Mouse (Mus musculus) thymus, postnatal 14 days (tissue): ENCODE measurements around the gene Gys1.
"Not testable (repeated sequence)": the region's sequence is repeated elsewhere in the genome, so short reads cannot be mapped to it uniquely, and the experiment has no call there.

ENCODE experiments used
- DNase-seq: peaks from one replicate; pipeline ENCODE4 v3.0.0; 2021

Gene Gys1

DNA sequence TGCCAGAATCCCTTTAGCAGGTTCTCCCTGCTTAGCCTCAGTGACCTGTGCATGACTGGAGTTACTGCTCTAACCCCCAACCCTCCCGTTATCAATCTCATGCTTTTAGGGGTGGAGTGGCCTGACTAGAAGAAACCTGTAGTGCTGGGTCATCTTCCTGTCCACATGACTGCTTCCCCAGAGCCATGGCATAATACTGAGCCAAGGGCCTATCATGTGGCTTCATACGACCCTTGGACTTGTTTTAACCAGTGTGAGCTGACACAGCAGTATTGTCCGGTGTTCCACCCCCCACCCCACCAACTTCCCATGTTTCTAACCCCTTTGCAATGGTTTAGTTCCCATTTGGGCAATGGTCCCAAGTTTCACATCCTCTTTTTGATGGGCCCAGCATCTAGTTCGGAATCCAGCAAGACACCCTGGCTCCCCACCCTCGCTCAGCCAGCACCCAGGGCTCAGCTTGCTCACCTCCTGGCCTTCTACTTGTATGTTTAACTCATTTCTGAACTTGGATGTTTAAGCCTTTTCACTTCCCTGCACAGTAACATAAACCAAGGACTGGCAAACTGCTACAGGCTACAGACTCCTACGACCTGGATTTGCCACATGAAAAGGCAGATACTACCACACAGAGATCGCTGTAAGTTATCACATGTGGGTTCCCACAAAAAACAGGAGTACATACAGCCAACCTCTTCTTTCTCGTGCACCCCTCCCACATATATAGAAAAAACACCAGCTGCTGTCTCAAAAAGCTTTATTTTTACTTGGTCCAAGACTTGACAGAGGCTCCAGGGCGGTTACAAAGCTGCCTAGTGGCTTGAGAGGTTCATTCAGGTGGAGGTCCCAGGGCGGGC lies 22.8 kb downstream of the Gys1 start:
- no peak for DNase-seq

DNA sequence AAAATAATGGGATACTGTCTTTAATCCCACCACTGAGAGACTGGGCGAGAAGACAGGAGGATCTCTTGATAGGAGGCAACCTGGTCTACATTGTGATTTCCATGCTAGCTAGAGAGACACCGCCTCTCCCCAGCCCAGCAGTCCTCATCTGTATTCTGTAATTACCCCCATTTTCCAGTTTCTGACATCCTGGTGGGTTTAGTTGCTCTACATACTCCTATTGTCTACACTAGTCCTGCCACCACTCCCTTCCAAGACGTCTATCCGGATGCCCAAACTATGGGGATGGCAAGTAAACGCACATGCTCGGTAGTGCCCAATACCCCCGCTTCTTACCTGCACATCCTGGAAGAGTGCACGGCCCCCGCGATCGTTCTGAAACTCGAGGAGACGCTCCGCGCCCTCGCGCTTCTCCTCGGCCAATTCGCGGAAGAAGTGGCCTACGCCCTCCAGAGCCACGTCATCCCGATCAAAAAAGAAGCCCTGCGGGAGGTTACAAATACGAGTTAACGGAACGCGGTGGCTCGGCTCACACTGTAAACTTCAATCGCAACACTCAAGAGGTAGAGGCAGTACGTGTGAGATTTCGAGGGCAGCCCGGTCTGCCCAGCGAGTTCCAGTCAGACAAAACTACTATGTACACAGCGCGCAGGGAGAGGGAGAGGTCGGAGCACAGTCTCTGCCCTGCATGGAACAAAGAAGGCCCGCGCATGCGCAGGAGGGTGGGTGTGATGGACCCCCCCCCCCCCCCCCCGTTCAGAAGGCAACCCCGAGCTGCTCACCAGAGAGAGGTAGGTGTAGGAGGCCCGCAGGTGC lies 24.3 kb downstream of the Gys1 start:
- peak; percentile 90 for DNase-seq

DNA sequence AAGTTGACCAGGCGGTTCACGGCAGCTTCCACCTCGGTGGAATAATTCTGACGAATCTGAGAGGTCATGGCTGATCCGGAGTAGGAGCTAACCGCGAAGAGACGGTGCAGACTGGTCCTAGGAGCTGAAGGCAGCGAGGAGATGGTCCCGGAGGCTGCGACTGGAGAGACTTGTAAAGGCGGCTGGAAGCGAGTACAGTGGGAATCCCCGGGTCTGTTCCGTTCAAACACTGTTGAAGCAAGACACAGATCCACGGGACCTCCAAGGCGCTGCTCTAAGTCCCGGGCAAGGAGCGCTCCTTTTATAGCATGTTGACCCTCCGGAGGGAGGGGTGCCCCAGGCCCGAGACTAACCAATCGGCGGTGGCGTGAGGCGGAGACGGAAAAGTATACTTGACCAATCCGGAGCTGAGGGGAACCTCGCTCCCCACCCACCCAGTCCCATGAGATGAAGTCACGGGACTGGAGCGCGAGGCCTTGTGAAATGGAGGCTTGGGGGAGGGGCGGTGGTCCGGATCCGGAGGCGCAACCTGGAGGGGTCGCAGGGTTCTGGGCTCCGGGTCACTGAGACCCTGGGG lies 25.0 kb downstream of the Gys1 start, which contains the start of gene Ftl1:
Ftl1 (minus strand) TSS at position 321 of the 577 bp plus-strand sequence.
- peak; percentile 97 for DNase-seq

DNA sequence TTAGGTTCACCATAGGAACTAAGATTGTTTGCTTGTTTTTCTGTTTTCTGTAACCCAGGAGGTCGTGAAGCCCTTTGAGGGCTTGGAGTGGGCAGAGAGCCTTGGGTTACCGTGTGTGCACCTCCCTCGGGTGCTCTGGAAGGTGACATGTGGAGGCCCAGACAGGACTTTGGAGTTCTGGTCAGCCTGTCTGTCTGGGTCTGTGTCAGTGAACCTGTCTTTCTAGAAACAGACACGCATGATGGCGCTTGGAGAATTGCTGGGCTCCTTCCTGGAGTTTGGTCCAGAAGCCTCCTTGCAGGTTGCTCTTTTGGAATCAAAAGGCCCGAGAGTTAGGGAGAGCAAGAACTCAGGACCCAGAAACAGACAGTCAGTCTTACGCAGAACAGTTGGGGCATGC lies 25.7 kb downstream of the Gys1 start:
- no peak for DNase-seq

DNA sequence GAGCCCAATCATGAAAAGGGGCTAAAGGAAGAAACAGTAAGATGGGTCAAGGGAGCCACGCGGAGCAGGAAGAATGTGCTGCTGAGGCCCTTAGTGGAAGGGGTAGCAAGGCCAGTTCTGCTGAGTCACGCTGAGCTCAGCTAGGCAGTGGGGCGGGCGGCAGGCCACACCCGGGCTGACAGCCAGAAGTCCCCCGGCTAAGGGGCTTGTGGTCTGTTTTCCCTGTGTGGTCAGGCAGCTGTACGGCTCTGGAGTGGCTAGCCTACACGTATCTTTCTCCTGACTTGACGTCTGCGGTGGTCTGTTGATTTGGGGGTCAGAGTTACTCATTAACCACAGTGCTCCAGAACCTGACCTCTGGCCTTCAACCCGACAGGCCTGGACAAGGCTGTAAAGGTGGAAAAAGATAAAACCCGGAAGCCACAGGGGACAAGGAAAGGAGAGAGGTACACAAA lies 26.2 kb downstream of the Gys1 start:
- DNase-seq = peak; percentile 45

DNA sequence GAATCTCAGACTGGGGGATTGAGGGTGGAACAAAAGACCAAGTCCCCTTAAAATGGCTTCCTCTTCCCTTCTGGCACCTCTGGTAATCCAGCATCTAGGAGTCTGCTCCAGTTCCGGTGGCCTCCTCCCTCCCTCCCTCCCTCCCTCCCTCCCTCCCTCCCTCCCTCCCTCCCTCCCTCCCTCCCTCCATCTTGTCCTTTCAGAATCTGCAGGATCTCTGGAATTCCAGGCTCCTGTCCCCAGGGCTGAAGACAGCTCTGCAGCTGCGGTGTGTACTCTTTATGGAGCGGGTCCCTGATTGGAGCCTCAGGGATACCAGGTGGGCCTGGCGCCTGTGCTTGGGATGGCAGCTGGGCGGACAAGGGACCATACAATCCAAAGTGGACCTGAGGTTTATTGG lies 26.7 kb downstream of the Gys1 start:
- no peak for DNase-seq

DNA sequence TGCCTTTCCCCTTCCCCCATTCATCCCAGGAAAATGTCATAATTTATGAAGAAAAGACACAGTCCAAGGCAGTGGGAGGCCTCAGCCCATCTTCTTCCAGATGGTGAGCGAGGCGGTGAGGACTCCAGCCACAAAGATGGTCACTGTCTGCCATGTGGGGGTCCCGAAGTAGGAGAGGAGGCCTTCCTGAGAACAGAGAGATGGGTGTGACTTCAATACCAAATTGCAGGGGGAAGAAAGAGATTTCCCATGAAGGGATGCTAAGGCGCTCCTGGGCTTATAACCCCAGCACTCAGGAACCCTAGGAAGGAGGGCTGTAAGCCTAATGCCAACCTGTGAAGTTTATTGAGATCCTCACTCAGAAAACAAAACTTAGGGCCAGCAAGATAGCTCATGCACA lies 27.1 kb downstream of the Gys1 start:
- no peak for DNase-seq

DNA sequence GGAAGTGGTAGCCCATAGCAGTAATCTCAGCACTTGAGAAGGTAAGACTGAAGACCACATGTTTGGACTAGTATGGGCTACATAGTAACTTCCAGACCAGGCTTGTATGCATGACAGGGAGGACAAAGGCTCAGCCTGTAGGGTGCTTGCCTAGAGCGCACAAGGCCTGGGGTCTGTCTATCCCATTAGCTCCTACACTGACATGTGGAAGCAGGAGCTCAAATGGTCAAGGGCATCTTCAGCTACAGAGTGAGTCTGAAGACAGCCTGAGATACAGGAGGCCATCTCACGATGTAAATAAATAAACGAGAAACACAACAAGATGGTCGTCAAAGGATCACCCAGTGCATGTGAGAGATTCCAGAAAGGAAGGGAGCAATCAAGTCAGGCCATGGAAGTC lies 27.7 kb downstream of the Gys1 start:
- DNase-seq = no peak

DNA sequence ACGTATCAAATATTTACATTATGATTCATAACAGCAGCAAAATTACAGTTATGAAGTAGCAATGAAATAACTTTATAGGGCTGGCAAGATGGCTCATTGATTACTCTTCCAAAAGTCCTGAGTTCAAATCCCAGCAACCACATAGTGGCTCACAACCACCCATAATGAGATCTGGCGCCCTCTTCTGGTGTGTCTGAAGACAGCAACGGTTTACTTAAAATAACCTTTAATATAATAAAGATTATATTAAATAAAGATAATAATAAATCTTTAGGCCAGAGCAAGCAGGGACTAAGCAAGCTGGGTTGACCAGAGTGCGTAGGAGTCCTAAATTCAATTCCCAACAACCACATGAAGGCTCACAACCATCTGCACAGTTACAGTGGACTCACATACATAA lies 28.2 kb downstream of the Gys1 start:
- not testable (repeated sequence) for DNase-seq

DNA sequence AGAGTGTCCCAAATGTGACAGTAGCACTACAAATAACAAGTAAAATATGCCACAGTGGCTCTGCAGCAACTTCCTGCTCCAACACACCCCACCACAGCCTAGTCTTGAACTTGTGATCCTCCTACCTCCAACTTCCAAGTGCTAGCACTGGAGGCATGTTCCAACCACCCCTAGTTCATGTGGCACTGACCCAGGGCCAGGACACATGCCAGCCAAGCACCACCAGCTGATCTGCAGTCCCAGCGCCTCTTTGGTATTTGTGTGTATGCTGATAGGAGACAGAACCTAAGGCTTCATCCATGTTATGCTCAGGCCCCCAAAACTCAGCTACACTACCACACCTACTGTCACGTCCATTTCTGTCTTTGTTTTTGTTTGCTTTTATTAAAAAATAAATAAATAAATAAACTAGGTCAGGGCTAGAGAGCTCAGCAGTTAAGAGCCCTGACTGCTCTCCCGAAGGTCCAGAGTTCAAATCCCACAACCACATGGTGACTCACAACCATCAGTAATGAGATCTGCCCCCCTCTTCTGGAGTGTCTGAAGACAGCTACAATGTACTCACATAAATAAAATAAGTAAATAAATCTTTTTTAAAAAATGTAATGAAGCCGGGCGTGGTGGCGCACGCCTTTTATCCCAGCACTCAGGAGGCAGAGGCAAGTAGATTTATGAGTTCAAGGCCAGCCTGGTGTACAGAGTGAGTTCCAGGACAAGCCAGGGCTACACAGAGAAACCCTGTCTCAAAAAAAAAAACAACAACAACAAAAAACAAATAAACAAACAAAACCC lies 29.5 kb downstream of the Gys1 start:
- no peak for DNase-seq

DNA sequence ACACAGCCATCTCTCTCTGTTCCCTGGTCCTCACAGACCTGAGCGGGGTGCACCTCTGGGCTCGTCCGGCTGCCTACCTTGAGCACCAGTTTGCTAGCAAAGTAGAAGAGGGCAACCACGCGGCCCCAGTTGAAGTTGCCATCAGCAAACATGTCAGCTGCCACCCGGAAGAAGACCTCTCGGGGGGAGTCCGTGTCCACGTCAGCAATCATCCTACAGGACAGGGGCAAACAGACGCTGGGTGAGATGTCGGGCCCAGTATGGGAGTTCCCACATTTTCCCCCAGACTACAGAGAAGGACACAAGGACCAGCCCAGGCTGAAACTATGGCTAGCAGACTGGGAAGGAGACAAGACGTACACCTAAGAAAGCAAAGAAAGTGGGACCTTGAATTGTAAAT lies 30.5 kb downstream of the Gys1 start:
- no peak for DNase-seq

DNA sequence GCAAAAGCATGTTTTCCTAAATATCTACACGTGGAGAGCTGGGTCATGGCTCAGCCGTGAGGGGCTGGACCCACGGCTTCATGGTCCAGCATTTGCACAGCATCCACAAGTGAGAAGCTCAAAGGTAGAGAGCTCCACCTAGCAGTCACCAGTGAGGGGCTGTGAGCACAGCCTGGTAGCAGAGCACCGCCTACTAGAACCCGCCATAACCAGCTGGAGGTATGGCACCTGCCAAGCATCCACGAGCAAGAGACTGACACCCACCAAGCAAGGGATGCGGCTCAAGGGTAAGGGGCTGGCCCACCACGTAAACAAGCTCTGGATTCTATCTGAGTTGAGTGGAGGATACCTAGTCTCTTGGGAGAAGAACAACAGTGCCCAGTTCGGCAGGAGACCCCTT lies 30.9 kb downstream of the Gys1 start:
- DNase-seq = peak; percentile 41

DNA sequence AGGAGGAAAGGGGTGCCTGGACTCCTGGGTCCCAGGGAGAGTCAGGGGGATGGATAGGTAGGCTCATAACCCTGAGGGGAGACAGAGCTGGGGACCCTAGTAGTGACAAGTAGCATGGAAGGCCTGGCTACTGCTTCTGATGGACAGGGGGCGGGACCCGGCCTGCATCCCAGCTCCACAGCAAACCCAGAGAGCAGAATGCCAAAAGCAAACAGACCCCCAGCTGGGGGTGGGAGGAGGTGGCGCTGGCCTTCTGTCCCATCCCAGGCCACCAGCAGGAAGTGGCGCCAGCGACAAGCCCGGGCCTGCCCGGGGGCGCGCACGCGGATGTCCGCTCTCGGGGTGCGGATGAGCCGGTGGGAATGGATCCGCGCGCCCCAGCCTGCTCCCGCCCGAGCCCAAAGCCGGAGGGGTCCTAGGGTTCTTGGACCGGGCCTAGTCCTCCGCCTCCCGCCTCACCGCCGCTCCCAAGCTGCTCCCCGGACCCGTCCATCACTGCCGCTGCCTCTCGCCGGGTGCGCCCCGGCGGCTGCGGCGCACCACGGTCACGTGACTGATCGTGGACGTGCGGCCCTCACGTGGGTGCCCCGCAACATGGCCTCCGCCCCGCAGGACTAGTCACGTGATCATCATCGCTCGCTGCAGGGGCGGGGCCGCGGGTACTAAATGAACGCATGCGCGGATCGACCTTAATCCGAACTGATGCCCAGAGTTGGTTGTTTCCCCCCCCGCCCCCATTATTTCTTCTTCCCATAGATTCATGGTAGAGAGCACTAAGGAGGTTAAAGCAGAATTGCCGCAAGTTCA lies 31.8 kb downstream of the Gys1 start, which contains the start of gene Bax:
Bax (minus strand) TSS at position 616 of the 807 bp plus-strand sequence.
- DNase-seq = peak; percentile 92

DNA sequence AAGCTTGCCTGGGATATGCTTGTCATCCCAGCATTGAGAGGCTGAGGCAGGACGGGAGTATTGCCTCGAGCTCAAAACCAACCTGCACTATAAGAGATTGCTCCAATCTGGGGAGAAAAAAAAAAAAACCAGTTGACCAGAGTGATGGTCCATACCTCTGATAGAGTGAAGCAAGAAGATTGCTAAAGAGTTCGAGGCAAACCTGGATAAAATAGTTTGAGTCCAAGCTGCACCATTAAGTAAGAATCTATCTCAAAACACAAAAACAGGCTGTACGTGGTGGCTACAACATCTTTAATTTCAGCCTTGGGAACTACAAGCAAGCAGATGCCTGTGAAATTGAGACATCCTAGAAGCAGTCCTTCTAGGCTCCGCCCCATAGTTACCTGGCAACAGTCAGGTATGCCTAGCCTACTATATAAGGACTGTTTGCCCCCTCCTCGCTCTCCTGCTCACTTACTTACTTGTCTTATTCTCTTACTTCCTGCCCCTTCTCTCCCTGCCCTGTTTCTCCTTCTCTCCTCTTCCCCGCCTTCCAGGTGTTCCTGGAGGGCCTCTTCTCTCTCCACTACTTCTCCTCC lies 32.5 kb downstream of the Gys1 start:
- no peak for DNase-seq

DNA sequence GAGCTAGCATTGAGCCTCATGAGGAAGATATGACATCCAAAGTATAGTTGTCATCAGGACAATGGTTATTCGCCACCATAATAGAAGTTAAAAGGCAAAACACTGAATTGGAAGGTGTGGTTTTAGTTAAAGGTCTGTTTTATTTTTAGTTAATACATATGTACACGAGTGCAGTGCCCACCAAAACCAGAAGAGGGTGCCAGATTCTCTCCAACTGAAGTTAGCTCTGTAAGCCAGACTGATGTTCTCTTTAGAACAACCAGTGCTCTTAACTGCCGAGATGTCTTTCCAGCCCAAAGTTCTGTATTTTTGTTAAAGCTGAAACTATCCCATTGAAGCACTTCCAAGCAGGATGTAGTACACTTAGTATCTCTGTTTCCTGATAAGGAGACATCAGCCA lies 36.2 kb downstream of the Gys1 start:
- DNase-seq = peak; percentile 79

DNA sequence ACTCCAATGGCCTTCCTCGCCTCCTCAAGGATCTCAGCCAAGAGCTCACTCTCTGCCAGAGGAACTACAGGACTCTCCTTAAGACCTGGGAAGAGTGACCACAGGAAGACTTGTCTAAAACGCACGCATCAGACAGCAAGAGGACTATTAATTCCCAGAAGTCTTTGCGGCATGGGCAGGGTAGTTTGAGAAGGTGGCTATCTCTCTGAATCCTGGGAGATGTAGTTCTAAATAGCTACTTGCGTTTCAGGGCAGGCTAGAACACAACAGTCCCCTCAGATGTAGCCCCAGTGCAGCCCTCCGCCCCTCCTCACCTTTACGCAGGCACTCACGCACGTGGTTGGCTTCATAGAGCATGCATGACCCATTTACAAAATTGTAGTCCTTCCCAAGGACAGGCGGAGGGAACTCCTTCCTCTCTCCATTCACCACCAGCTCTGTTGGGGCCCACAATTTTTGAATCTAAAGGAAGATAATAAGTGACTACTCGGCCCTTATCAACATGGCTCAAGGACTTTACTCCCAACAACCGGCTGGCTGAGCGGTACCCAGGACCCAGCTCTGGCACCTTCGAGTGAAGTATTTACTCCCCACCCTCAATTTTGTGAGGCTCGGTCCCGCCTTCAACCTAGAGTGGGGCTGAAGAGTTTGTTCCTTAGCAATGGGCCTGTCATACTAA lies 40.8 kb downstream of the Gys1 start:
- no peak for DNase-seq

DNA sequence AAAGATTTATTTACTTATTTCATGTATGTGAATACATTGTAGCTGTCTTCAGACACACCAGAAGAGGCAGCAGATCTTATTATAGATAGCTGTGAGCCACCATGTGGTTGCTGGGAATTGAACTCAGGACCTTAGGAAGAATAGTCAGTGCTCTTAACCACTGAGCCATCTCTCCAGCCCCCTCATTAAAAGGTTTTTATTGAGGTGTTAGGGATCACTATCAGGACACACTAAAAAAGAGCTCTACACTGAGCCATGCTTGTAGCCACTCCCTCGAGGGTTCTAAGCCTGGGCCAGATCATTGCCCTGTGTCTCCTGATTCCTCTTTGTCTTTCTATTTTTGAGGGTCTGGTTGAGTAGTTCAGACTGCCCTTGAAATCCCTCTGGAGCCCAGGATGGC lies 41.8 kb downstream of the Gys1 start:
- no peak for DNase-seq

DNA sequence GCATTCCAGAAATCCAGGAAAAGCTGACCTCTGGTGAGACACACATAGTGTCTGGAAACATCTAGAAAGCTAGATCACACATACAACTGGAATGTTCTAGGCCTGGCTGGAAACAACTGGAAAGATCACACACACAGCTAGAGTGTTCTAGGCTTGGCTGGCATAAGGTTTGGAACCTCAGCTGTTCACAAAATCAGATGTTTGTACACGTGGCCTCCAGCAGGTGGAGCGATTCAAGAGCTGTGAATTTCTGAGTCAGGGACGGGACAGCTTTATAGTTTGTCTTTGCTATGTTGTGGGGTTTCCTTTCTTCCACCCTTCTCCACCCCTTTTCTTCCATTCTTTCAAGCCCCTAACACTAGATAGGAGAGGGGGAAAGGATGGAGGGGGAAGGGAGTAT lies 42.4 kb downstream of the Gys1 start:
- DNase-seq = peak; percentile 68

DNA sequence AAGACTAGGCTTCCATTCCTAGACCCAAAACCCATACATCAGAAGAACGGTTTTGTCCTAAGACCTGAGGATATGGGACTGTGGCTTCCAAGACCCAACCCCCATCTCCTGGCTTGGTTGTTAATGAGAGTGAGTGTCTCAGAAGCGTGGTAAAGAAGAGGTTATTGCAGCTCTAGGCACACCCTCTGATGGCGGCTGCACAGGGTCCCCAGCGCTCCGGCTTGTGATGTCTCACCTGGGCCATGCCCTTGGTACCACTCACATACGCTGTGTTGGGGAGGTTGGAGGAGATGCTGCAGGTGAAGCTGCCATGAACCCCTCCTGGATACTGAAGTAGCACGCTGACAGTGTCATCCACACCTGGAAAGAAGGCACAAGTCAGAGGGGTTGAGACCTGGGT lies 44.1 kb downstream of the Gys1 start:
- DNase-seq = no peak

DNA sequence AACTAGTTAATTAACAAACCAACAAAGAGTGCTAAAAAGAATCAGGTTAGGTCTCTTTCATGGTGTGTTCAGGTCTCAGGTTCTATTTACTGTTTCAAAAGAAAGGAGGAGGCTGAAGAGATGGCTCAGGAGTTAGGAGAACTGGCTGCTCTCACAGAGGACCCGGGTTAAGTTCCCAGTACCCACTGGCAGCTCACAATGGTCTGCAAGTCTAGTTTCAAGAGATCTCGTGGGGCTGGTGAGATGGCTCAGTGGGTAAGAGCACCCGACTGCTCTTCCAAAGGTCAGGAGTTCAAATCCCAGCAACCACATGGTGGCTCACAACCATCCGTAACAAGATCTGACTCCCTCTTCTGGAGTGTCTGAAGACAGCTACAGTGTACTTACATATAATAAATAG lies 45.7 kb downstream of the Gys1 start:
- not testable (repeated sequence) for DNase-seq
